Mouse (Mus musculus): ENCODE data around the gene Tmem98. TPM values are rescaled to one million over a fixed set of nuclear protein-coding genes. Genes with fewer than 3 reads are reported as not detected.
A peak's percentile ranks its signal among the peaks of the same experiment; 100 is the strongest.

Gene Tmem98
- 9.6 and 11.4 TPM in 2 replicates for polyA plus RNA-seq (2012; rRNA removed)

- H3K27ac ChIP-seq (ENCODE audit: insufficient read depth, low read length): no peak within 1 kb of the TSS; the same call in 1 of the 2 replicates
- no peak for DNase-seq (ENCODE audit: low read depth in 1 of 2, low spot score in 2 of 2)
- WGBS: 5% methylated on average over 45 of the region's 54 CpGs
- peaks cover 4% of the 10 kb centered on the region; the same call in 1 of the 2 replicates for H3K27me3 ChIP-seq (ENCODE audit: control insufficient read depth, insufficient read depth, low read length)
- no peaks in the 10 kb centered on the region; the same call in 1 of the 2 replicates for H3K4me1 ChIP-seq (ENCODE audit: control insufficient read depth, insufficient read depth, insufficient read length)
- peak within 1 kb of the TSS; percentile 32; the same call in 1 of the 2 replicates for H3K4me3 ChIP-seq (ENCODE audit: extremely low read depth, insufficient read depth, insufficient read length)
- no peak for TF ChIP-seq POLR2A (IDR thresholded peaks at IDR 0.05; ENCODE audit: low read depth, low read length)
- H3K36me3 ChIP-seq (ENCODE audit: control insufficient read depth, insufficient read depth, low read length): no peaks in the 10 kb centered on the region
These were observed at the start of gene Tmem98 for GRCm38 (mm10) chr11:80809993-80810821. Gene Tmem98, plus strand, starts transcription at chr11:80810175.

GRCm38 (mm10) chr11:80761285-80761974 lies 48.5 kb upstream of the Tmem98 start:
- Histone ChIP-seq H3K36me3 (ENCODE audit: control insufficient read depth, insufficient read depth, low read length) (no peaks in the 10 kb centered on the region), H3K27me3 (ENCODE audit: control insufficient read depth, insufficient read depth, low read length) (no peaks in the 10 kb centered on the region), H3K27ac (ENCODE audit: insufficient read depth, low read length) (no peak overlapping the region), H3K4me3 (ENCODE audit: extremely low read depth, insufficient read depth, insufficient read length) (no peak overlapping the region), H3K4me1 (ENCODE audit: control insufficient read depth, insufficient read depth, insufficient read length) (no peaks in the 10 kb centered on the region; the same call in 1 of the 2 replicates)
- no peak for TF ChIP-seq CTCF (IDR thresholded peaks at IDR 0.05; ENCODE audit: extremely low read depth, insufficient read depth, insufficient read length, insufficient replicate concordance)
- TF ChIP-seq POLR2A (IDR thresholded peaks at IDR 0.05; ENCODE audit: low read depth, low read length): no peak
- 75% methylated on average over 3 of the region's 3 CpGs for WGBS
- no peak for DNase-seq (ENCODE audit: low read depth in 1 of 2, low spot score in 2 of 2)

DNA sequence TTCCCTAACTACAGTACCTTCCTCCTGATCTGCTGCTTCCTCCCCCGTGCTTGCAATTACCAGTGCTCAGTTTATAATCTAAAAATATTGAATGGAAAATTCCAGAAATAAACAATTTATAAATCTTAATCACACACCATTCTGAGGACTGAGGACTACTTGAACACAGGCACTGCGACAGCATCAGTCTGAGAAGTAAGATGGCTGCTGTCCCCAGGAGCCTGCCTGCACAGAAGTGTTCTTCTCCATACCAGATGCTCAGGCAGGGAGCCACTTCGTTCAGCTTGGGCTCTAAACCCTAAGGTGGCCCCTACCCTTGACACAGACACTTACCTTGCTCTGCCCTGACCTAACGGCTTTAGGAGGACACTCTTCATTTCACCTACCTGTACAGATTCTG lies 47.9 kb upstream of the Tmem98 start:
- Histone ChIP-seq H3K27me3 (ENCODE audit: control insufficient read depth, insufficient read depth, low read length) (no peaks in the 10 kb centered on the region), H3K4me3 (ENCODE audit: extremely low read depth, insufficient read depth, insufficient read length) (no peak overlapping the region), H3K36me3 (ENCODE audit: control insufficient read depth, insufficient read depth, low read length) (no peaks in the 10 kb centered on the region), H3K4me1 (ENCODE audit: control insufficient read depth, insufficient read depth, insufficient read length) (no peaks in the 10 kb centered on the region; the same call in 1 of the 2 replicates), H3K27ac (ENCODE audit: insufficient read depth, low read length) (no peak overlapping the region)
- WGBS: 68% methylated on average over 4 of the region's 4 CpGs
- TF ChIP-seq CTCF (IDR thresholded peaks at IDR 0.05; ENCODE audit: extremely low read depth, insufficient read depth, insufficient read length, insufficient replicate concordance): no peak
- no peak for TF ChIP-seq POLR2A (IDR thresholded peaks at IDR 0.05; ENCODE audit: low read depth, low read length)
- no peak for DNase-seq (ENCODE audit: low read depth in 1 of 2, low spot score in 2 of 2)

DNA sequence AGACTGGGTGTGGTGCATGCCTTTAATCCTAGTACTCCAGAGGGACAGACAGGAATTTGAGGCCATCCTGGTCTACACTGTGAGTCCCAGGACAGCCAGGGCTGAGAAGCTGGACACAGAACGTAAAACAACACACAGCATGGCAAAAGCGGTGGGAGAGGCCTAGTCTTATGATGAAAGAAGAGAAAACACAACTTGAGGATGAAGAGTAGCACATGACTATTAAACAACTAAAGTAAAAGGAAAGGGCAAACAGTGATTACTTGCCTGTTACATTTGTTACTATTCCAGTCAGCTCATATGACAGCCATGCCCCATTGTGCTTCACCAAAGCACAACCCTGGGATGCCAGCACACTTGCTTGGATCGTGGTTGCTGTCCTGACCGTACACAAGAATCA lies 43.9 kb upstream of the Tmem98 start:
- Histone ChIP-seq H3K4me1 (ENCODE audit: control insufficient read depth, insufficient read depth, insufficient read length) (no peaks in the 10 kb centered on the region; the same call in 1 of the 2 replicates), H3K4me3 (ENCODE audit: extremely low read depth, insufficient read depth, insufficient read length) (no peak overlapping the region), H3K27ac (ENCODE audit: insufficient read depth, low read length) (no peak overlapping the region), H3K36me3 (ENCODE audit: control insufficient read depth, insufficient read depth, low read length) (no peaks in the 10 kb centered on the region), H3K27me3 (ENCODE audit: control insufficient read depth, insufficient read depth, low read length) (no peaks in the 10 kb centered on the region)
- TF ChIP-seq CTCF (IDR thresholded peaks at IDR 0.05; ENCODE audit: extremely low read depth, insufficient read depth, insufficient read length, insufficient replicate concordance): no peak
- TF ChIP-seq POLR2A (IDR thresholded peaks at IDR 0.05; ENCODE audit: low read depth, low read length): no peak
- DNase-seq (ENCODE audit: low read depth in 1 of 2, low spot score in 2 of 2): no peak
- 88% methylated on average over 4 of the region's 4 CpGs for WGBS

DNA sequence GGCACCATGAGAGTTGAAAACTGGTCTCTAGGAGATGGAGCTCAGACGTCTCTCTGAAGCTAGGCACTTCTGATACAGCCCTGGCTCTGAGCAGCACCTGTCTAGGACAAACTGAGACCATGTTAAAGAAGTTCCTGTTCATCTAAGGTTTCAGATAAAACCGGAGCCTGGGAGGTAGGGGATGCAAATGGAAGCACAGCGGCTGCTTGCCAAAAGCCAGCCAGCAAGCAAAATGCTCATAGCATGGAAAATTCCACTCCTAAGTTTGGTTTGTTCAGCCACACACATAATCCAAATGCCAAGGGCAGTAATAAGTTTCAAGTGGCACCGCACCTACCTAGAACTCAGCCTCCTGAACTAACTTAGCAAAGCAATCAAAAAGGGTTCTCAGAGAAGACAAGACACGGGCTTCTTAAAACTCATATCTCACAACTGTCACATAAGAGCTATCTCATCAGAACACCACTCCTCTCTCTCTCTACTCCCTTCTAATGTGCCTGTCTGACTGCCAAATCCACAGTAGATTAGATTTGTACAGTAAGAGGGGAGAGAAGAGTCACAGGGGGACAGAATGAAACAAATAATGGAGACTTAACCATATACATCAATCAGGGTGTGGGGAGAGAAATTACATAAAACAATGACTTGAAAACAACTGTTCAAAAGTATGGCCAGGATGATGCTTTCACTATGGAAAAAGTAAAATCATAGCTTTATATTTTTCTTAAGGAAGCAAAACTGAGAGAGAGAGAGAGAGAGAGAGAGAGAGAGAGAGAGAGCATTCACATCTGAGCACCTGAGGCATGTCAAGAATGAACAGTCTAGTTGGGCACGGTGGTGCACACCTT lies 43.3 kb upstream of the Tmem98 start:
- H3K4me3 ChIP-seq (ENCODE audit: extremely low read depth, insufficient read depth, insufficient read length): no peak overlapping the region
- 85% methylated on average over 6 of the region's 6 CpGs for WGBS
- DNase-seq (ENCODE audit: low read depth in 1 of 2, low spot score in 2 of 2): no peak

DNA sequence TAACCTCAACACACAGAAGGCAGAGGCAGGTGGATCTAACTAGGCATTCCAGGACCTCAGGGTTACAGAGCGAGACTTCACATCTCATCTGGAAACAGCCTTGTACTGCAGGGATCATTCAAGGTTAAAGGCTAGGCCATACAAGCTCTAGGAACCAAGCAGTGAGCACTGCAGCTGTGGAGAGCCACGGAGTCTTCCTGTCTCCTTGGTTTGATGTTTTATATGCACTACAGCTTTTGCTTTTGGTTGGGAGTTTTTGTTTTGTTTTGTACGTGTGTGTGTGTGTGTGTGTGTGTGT lies 42.7 kb upstream of the Tmem98 start:
- no peaks in the 10 kb centered on the region for H3K4me1 ChIP-seq (ENCODE audit: control insufficient read depth, insufficient read depth, insufficient read length)
- TF ChIP-seq POLR2A (IDR thresholded peaks at IDR 0.05; ENCODE audit: low read depth, low read length) (no peak), CTCF (IDR thresholded peaks at IDR 0.05; ENCODE audit: extremely low read depth, insufficient read depth, insufficient read length, insufficient replicate concordance) (no peak)
- H3K36me3 ChIP-seq (ENCODE audit: control insufficient read depth, insufficient read depth, low read length): no peaks in the 10 kb centered on the region
- H3K27me3 ChIP-seq (ENCODE audit: control insufficient read depth, insufficient read depth, low read length): no peaks in the 10 kb centered on the region
- no peak for DNase-seq (ENCODE audit: low read depth in 1 of 2, low spot score in 2 of 2)
- WGBS: 67% methylated on average over 3 of the region's 3 CpGs
- H3K4me3 ChIP-seq (ENCODE audit: extremely low read depth, insufficient read depth, insufficient read length): no peak overlapping the region
- no peak overlapping the region for H3K27ac ChIP-seq (ENCODE audit: insufficient read depth, low read length)

More for the DNA sequence above, 43.3 kb upstream of the Tmem98 start:
- TF ChIP-seq POLR2A (IDR thresholded peaks at IDR 0.05; ENCODE audit: low read depth, low read length) (no peak), CTCF (IDR thresholded peaks at IDR 0.05; ENCODE audit: extremely low read depth, insufficient read depth, insufficient read length, insufficient replicate concordance) (no peak)
- H3K27ac ChIP-seq (ENCODE audit: insufficient read depth, low read length): no peak overlapping the region
- no peaks in the 10 kb centered on the region for H3K4me1 ChIP-seq (ENCODE audit: control insufficient read depth, insufficient read depth, insufficient read length)
- no peaks in the 10 kb centered on the region for H3K27me3 ChIP-seq (ENCODE audit: control insufficient read depth, insufficient read depth, low read length)
- no peaks in the 10 kb centered on the region for H3K36me3 ChIP-seq (ENCODE audit: control insufficient read depth, insufficient read depth, low read length)

Data from spleen, adult 2 months (tissue).